Mouse (Mus musculus) embryo, embryonic 9.5 days (tissue): ENCODE data around the gene Slc32a1.

Experiments
- DNase-seq: peaks from one replicate; pipeline ENCODE4 v3.0.0-alpha.2; 2017; ENCODE audit errors: extremely low spot score

Gene Slc32a1

GRCm38 (mm10) chr2:158658822-158659221, 48.3 kb downstream of the Slc32a1 start:
- DNase-seq = no peak

GRCm38 (mm10) chr2:158659346-158659745, 48.8 kb downstream of the Slc32a1 start:
- no peak for DNase-seq

GRCm38 (mm10) chr2:158665098-158665497, 54.5 kb downstream of the Slc32a1 start, which contains the start of gene Ppp1r16b:
TSS of gene Ppp1r16b (plus strand) at chr2:158665398.
- DNase-seq = no peak
